Mouse (Mus musculus) retina, postnatal 7 days (tissue): ENCODE measurements around the gene Kalrn.

Source experiments
- DNase-seq: peaks from one replicate; pipeline ENCODE4 v3.0.0-alpha.2; 2012; ENCODE audit warnings: low read depth, low spot score

Kalrn gene

DNA sequence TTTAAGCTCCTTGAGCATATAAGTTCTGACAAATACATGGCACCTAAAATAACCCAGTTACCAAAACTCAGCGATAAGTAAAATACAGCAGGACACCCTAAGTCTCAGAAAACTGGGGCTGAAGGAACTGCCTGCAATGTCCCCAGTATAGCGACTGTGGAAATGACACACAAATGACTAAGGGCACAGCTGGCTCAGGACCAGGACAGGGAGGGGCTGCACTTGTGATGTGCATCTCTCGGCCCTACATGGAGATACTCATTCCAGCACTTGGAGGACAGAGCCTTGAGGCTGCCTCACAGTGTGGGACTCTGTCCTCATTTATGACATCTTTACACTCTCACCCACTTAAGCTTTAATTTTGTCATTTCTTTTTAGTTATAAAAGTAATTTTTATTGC is 497.2 kb downstream of the Kalrn start:
- no peak for DNase-seq

DNA sequence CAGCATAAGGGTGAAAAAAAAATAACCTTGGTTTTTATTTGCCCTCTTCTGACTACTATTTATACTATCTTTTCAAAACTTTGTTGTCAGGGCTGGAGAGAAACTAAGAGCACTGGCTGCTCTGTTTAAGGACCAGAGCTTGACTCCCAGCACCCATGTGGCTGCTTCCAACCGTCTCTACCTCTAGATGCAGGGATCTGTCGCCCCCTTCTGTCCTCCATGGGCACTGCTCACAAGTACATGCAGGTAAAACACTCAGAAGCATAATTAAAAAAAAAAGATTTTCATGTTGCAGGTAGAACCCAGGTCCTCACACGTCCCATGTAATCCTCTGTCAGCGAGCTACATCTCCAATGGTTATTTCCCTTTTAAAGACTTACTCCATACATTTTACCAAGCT is 499.4 kb downstream of the Kalrn start:
- no peak for DNase-seq

DNA sequence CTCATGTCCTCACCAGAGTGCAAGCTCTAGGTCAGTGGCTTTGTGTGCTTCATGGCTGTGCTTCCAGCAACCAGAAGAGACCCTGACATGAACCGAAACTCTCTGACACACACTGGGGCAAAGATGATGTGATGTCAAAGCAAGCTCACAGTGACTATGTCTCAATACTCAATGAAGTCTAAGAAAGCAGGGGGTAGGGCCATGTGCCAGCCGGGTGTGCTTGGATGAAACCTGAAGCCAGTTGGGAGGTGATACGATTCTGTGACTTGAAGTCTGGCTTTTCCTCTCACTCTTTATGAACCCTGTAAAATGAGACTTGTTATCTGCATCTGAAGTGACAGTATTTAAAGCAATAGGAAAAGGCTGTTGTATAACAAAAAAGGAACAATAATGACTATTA is 501.2 kb downstream of the Kalrn start:
- no peak for DNase-seq

DNA sequence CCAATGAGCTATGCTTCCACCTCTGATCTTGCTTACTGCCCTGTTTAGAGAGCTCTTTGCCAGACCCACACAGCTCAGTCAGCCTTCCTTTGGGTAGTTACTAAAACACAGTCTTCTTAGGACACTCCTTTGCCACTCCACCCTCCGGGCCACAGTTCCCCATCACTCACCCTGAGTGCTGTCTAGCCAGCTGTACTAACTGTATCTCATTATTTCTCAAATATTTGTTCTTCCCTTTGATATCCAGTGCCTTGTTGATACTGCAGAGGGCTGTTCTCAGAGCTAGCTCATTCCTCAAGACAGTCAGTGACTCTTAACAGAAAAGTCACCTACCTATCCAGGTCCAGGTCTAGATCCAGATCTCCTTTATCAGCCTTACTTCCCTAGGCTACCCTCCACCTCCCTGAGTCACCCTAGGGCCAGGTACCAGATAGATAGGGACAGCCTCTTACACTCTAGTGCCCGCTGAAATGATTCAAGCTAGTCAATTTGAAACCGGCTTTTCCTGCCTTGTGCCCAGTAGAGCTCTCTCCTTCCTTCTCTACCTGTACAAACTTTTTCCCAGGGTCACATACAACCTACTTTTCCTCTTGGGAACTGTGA is 502.0 kb downstream of the Kalrn start:
- DNase-seq = no peak

DNA sequence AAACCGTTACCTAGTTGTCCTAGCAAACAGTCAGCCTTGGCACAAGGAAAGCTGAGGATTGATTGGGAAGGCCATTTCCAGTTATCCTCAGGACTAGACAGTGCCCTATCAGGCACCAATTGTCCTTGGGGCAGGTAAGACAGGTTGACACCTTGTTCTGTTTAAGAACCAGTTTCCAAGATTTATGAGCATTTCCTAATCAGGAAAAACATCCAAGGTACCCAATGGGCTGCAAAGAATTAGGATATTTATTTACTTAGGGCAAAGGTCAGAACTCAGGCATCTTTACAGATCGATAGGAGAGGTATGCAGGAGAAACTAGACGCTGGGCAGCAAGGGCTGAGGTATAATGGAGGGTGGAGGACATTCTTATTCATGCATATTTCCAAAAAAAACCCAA is 503.9 kb downstream of the Kalrn start:
- no peak for DNase-seq

DNA sequence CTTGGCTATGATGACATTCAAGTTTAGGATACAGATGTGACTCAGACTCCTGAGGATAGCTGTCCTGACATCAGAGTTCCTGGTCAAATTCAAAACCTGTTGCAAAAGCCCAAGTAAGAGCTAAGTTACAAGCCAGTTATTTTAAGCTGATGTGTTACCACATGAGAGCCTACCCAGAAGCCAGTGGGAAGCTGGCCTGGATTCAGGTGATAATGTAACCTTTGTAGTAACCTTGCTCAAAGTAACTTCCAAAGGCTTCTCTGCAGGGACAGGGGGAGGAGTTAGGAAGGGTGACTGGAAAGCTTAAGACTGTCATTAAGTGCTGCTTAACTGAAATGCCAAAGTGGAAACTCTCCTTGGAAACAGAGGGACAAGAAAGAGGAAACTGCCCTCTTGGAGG is 506.4 kb downstream of the Kalrn start:
- DNase-seq = no peak

DNA sequence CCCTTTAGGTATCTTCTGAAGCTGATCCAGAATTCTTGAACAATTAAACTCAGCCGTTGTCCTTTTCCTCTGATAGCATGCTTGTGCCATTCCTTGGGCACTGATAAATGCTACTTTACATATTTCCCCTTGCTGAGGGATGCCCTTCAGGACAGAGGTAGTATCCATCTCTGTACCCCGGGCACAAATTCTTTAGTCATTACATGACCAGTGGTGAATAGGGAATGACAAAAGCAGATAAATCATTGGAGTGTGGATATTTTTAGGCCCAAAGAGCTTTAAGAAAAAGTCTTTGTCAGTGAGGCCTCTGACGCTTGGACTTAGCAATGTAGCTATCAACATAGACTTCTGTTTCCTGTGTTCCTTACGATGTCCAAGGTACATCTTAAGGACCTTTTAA is 507.0 kb downstream of the Kalrn start:
- DNase-seq = no peak

DNA sequence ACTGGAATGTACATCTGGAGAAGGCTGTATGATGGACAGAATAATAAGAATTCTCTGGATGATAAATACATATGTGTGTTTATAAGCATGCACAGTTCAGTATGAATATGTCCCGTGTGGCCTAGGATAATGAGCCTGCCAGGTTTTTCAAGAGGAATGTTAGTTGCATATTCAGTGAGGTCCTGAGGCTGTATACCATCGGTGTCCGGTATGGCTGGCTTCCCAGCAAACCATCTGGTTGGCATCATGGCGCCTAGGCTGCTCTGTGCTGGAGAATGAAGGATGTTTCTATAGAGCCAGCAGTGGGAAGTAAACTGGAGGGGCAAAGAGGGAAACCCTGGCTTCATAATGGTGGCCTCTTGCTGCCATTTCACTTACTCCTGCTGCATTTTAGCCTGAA is 510.0 kb downstream of the Kalrn start:
- no peak for DNase-seq

DNA sequence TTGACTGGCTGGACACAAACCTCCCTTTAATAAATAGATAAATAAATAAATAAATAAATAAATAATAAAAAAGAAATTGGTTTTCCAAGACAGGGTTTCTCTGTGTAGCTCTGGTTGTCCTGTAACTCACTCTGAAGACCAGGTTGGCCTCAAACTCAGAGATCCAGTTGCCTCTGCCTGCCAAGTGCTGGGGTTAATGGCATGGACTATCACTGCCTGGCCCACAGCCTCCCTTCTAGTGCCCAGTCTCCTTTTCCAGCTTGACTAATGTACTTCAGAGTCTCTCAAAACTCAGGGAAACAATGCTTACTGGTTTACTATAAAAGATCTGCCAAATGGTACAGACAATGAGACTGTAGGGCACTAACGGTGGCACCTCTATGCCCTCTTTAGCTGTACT is 511.7 kb downstream of the Kalrn start:
- DNase-seq = no peak

DNA sequence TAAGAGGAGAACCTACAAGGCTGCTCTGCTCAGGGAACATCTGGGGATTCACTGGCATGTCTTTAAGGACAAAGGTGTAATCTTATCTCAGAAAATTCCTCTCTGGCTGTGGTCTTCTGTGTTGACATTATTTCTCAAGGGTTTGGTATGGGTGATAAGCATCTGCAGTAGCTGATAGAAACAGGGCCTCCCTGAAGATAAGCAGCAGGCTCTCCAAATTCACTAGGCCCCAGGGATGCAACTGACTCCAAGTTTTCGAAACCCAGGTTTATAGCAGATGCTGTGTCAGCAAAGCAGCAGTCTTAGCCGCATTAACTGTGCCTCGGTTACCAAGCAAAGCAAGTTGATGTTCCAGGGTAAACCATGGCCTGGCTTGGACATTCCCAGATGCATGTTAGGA is 514.7 kb downstream of the Kalrn start:
- no peak for DNase-seq

DNA sequence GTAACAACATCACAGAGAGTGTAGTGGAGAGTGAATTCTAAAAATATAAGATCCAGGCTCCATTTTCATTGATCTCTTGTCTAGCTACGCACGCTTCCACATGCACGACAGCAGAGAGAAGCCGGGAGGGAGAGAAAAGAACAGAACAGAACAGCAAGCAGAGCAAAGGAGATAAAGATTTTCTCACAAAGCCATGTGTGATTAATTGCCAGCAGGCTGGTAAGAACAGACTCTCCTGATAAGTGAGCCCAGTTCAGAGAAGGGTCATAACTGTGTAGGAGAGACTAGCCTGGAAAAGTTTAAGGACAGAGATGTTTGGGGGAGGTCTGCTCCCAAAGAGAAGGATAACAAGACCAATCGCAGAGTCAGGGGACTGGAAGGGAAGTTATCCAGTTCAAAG is 515.9 kb downstream of the Kalrn start:
- DNase-seq = no peak

DNA sequence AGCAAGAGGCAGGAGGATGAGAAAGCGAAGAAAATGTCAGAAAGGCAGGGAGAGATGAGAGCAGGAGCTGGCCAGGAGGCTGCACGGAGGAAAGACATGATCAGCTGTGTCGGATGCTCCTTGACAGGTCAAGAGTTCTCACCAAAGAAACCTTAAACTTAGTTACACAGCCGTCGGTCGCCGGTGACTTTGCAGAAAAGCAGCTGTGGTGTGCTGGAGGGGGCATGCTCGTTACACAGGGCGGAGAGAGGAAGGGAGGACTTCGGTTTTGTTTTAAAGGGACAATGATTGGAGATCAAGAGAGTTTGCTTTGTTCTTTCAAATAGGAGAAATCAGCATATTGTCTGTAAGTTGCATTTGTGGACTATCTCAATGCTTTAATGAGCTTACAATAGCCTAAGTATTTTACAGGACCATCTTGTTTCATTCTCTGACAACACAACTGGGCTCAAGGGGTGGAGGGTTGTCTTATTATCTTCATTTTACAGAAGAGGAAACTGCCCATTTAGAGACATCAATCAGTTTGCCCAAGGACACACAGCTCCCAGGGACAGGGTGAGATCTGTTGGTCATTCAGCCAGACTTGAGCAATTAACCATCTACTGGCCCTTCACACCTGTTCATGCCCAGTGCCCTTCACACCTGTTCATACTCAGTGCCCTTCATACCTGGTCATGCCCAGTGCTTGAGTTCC is 516.8 kb downstream of the Kalrn start:
- DNase-seq = no peak

DNA sequence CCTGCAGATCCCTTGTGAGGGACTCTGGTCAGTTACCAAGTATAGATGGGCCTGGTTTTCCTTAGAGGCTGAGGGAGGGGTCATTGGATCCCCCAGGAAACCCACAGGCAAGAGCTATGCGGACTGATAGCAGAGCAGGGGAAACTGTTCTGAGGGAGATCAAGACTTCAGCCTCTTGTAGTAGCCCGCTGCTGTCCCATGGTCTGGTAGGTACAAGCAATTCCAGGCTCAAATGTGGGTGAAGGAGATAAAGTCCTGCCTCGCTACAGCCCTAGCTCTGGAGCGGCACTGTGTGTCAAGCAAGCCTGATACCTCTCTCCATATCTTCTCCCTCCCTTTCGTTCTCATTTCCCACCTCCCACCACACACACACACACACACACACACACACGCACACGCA is 523.2 kb downstream of the Kalrn start:
- no peak for DNase-seq

DNA sequence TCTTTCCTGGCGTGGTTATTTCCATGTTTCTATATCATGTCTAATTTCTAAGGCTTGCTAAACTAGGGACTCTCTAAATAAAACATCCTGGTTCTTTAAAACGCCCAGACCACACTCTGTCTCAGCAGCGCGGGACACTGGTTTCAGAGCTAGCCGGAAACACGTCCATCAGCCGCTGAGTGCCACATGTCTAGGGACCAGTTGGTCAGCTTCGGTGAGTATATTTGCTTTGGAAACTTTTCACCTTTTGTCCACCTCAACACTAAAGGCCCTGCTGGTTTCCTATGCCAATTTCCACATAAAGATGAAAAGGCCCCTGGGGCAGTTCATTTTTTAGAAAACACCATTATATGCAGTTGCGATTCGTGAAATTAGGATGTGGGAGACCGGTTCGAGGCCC is 524.0 kb downstream of the Kalrn start:
- DNase-seq = no peak

DNA sequence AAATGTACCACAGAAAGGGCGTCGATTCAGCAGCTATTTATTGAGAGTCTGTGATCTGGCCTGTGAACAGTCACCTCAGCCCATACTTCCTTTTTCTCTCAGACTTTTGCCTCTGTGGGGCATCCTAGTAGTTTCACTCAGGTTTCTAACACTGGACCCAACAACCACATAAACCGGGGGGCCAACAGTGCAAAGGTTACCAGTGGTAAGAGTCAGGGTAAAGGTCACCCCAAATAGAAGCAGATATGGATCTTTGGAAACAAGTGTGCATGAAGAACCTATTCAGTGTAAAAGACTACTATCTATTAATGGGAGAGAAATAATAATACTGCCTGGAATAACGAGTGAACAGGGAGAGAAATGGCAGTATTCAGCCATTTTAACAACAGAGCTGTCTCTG is 525.1 kb downstream of the Kalrn start:
- DNase-seq = no peak

DNA sequence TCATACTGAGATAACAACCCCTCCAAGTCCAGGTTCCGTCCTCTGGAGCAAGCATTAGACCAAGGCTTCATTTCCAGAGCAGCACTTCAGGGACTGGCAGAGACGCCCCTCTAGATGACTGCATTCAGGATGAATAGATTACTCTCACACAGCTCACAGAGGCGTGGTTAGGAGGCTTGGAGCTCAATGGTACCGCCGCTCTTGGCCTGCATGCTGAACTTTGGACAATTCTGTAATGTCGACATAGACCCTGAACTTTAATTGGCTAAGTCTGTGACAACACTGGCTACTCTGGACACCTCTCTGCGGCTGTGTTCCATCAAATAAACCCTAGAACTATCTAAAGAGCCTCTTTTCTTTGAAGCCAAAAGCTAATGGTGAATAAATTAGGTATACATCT is 525.8 kb downstream of the Kalrn start:
- DNase-seq = no peak

DNA sequence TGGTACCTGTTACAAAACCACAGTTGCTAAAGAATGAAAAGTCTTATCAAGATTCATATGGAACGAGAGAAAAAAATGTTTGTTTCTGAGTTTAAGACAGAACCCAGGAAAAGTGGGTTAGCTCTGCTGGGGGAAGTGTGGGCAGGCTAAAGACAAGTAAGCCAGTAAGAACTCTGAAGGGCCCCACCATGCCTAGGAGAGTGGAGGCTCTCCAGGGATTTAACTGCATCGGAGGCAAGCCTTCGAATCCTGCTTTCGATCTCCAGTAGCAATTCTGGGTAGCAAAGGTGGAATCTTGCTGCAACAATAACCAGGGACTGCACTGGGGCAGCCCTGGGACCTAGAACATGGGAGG is 526.3 kb downstream of the Kalrn start:
- DNase-seq = no peak

DNA sequence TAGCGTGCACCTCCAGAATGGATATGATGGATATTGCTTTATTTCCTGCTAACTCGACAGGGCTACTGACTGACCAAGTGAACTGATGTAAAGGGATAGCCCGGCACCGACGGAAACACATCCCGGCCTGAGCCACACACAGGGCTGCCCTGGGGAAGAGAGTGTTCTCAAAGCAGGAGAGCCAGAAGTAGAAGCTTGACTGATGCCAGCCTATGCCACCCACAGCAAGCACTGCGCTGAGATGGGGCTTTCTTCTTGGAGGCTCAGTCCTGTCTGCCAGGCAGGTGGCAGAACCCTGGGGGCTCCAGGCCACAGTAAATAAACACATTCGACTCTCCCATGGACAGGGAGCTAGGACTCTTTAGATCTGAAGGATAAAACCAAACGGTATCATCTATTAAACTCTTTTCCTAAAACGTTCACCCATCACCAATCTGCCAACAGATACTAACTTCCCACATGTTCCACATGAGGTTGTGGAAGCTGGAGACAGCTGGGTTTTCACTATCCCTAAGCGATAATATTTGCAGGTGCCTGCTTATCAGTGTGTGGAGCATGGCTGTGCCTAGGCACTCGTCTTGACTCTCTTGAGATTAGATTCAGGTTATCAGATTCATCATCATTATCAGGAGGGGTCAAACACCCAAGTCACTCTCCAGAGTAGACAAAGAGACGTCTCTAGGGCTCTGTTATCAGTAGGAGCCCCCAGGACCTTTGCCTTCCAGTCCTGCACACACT is 526.9 kb downstream of the Kalrn start:
- DNase-seq = no peak

DNA sequence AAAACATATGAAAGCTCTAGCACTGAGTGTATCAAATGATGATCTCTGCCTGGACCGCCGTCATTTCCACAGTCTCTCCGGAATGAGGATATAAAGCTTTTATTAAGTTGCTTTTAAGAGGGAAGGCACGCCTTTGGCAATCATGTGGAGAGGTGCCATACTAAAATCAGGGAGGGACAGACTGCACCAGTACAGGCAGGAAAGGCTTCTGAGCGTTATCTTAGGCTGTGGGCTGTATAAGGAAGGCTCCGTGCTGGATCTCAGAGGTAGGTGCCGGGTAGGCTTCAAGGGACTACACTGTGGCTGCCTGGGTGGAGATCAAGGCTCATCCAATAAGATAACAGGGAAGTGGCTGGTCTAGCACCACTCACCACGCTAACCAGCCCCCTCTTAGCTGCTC is 528.8 kb downstream of the Kalrn start:
- DNase-seq = no peak

DNA sequence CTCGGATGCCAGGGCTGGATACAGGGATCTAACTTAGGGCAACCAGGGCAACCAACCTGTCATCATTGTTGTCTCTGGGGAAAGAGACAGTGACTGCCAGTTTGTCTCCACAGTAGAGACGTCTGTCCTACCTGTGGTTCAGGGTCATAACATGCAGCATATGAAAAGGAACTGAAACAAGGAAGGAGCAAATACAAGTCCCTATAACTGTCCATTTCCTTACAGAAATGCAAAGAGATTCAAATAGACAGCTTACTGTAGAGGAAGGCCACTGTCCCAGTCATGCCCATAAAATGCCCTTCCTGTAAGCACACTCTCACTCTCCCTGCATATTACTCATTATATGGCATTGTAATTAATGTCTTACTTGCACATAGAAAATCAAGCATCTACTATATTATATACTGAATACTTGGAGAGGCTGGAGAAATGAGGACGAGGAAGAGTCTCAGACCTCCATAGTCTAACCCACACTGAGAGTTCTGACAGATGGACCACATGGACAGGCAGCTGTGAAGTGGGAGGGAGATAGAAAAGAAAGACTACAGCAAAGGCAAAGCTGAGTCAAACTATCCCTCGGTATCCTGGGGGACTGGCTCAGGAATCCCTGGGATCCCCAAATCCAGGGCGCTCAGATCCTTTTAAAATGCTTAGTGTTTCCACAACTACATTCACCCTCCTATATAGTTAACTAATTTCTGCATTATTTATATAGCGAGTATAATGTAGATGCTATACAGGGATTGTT is 530.1 kb downstream of the Kalrn start:
- no peak for DNase-seq

DNA sequence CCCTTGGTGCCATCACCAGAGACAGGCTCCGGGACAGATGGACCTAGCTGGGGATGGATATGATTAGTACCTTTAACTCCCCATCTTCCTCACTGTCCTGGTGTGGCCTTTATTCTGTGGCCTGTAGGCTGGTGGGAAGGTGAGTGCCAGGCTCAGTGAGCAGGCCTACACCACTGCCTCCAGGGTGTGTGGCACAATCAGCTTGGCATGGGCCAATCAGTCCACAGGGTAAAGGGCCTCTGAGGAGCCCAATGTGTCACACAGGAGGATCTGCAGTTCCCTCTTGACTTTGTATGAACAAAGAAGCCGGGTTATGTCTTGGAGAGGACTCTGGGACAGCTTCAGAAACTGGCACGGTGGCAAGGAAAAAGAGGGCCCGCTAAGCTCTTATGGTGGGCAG is 530.7 kb downstream of the Kalrn start:
- DNase-seq = no peak

DNA sequence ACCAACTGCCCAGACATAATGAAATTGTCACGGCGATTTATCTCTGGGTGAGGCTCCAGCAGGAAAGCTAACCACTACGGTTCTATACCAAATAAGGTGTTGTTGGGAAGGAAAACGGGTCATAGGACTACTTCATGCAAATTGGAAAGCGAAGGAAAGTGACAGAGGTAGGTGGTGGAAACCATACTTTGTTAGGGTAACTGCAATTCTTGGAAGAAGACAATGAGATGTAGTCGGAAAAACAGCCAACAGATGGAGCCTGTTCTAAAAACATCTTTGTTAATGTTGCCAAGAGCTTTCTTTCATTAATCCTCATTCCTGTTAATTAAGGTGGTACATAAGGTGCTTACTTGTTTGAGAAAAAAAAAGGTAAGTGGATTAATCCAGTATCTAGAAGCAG is 533.1 kb downstream of the Kalrn start:
- no peak for DNase-seq

DNA sequence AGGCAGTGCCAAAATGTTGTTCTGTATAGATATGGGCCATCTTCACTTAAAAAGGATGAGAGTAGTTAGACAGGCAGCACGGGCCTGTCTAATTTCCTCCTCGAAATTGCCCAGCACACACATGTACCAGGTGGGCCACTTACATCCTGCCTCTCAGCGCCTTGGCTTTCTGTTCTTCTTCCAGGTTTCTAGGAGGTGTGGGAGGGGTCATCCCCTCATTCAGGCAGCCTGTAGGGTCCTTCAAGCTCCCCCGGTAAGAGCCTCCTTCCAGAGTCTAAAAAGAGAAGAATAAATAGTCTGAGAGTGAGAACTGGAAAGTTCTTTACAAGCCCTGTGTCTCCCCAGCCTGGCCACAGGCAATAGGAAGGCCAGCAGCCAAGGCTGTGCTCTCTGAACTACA is 533.6 kb downstream of the Kalrn start:
- DNase-seq = no peak
